Mouse (Mus musculus): ENCODE data around the gene Gpr137. TPM values are rescaled to one million over a fixed set of nuclear protein-coding genes. Genes with fewer than 3 reads are reported as not detected.

Gene Gpr137
- polyA plus RNA-seq, 1 experiment: 9.0 TPM

- Histone ChIP-seq H3K9me3 (replicated peaks; ENCODE audit: control insufficient read depth, insufficient read depth, low read length, poor library complexity, severe bottlenecking) (no peaks in the 10 kb centered on the region), H3K27ac (ENCODE audit: insufficient read depth, low read length) (no peak overlapping the region), H3K4me1 (ENCODE audit: control insufficient read depth, insufficient read depth, low read length) (no peaks in the 10 kb centered on the region), H3K9ac (ENCODE audit: low read depth, poor library complexity, severe bottlenecking) (peak overlapping the region; percentile 59), H3K36me3 (ENCODE audit: control insufficient read depth, insufficient read depth, low read length, poor library complexity, severe bottlenecking) (peaks cover 24% of the 10 kb centered on the region), H3K4me3 (ENCODE audit: low read depth, low read length) (peak overlapping the region; percentile 65), H3K27me3 (ENCODE audit: control insufficient read depth, insufficient read depth, low read length, poor library complexity, severe bottlenecking) (no peaks in the 10 kb centered on the region)
- TF ChIP-seq CTCF (IDR thresholded peaks at IDR 0.05; ENCODE audit: low read depth, low read length) (peak; percentile 52), EP300 (IDR thresholded peaks at IDR 0.05; ENCODE audit: insufficient read depth, low read depth, low read length) (no peak)
Measured at GRCm38 (mm10) chr19:6979486-6980380, 37.5 kb upstream of the Gpr137 start.

- peak overlapping the region; percentile 47 for H3K9ac ChIP-seq (ENCODE audit: low read depth, poor library complexity, severe bottlenecking)
- peaks cover 23% of the 10 kb centered on the region for H3K36me3 ChIP-seq (ENCODE audit: control insufficient read depth, insufficient read depth, low read length, poor library complexity, severe bottlenecking)
- no peaks in the 10 kb centered on the region for H3K9me3 ChIP-seq (replicated peaks; ENCODE audit: control insufficient read depth, insufficient read depth, low read length, poor library complexity, severe bottlenecking)
- no peak overlapping the region for H3K27ac ChIP-seq (ENCODE audit: insufficient read depth, low read length)
- H3K27me3 ChIP-seq (ENCODE audit: control insufficient read depth, insufficient read depth, low read length, poor library complexity, severe bottlenecking): no peaks in the 10 kb centered on the region
- TF ChIP-seq POLR2A (IDR thresholded peaks at IDR 0.05; ENCODE audit: insufficient read depth, low read length) (no peak), EP300 (IDR thresholded peaks at IDR 0.05; ENCODE audit: insufficient read depth, low read depth, low read length) (no peak), CTCF (IDR thresholded peaks at IDR 0.05; ENCODE audit: low read depth, low read length) (no peak)
- peak overlapping the region; percentile 64 for H3K4me3 ChIP-seq (ENCODE audit: low read depth, low read length)
- H3K4me1 ChIP-seq (ENCODE audit: control insufficient read depth, insufficient read depth, low read length): no peaks in the 10 kb centered on the region
Measured at GRCm38 (mm10) chr19:6979001-6979479, 36.8 kb upstream of the Gpr137 start.

- Histone ChIP-seq H3K4me1 (ENCODE audit: control insufficient read depth, insufficient read depth, low read length) (no peaks in the 10 kb centered on the region), H3K9ac (ENCODE audit: low read depth, poor library complexity, severe bottlenecking) (peak overlapping the region; percentile 47; the same call in 1 of the 2 replicates), H3K9me3 (replicated peaks; ENCODE audit: control insufficient read depth, insufficient read depth, low read length, poor library complexity, severe bottlenecking) (no peaks in the 10 kb centered on the region), H3K36me3 (ENCODE audit: control insufficient read depth, insufficient read depth, low read length, poor library complexity, severe bottlenecking) (peaks cover 23% of the 10 kb centered on the region), H3K4me3 (ENCODE audit: low read depth, low read length) (peak overlapping the region; percentile 64), H3K27me3 (ENCODE audit: control insufficient read depth, insufficient read depth, low read length, poor library complexity, severe bottlenecking) (no peaks in the 10 kb centered on the region), H3K27ac (ENCODE audit: insufficient read depth, low read length) (no peak overlapping the region)
- TF ChIP-seq CTCF (IDR thresholded peaks at IDR 0.05; ENCODE audit: low read depth, low read length) (no peak), EP300 (IDR thresholded peaks at IDR 0.05; ENCODE audit: insufficient read depth, low read depth, low read length) (no peak), POLR2A (IDR thresholded peaks at IDR 0.05; ENCODE audit: insufficient read depth, low read length) (no peak)
Measured at GRCm38 (mm10) chr19:6978639-6978974, 36.3 kb upstream of the Gpr137 start.

- Histone ChIP-seq H3K27ac (ENCODE audit: insufficient read depth, low read length) (no peak overlapping the region), H3K4me3 (ENCODE audit: low read depth, low read length) (no peak overlapping the region), H3K27me3 (ENCODE audit: control insufficient read depth, insufficient read depth, low read length, poor library complexity, severe bottlenecking) (no peaks in the 10 kb centered on the region), H3K9me3 (replicated peaks; ENCODE audit: control insufficient read depth, insufficient read depth, low read length, poor library complexity, severe bottlenecking) (no peaks in the 10 kb centered on the region), H3K9ac (ENCODE audit: low read depth, poor library complexity, severe bottlenecking) (0 out of 2 replicates have a peak overlapping the region, but pooled peaks have one; percentile 47), H3K36me3 (ENCODE audit: control insufficient read depth, insufficient read depth, low read length, poor library complexity, severe bottlenecking) (peaks cover 23% of the 10 kb centered on the region), H3K4me1 (ENCODE audit: control insufficient read depth, insufficient read depth, low read length) (no peaks in the 10 kb centered on the region)
- no peak for TF ChIP-seq POLR2A (IDR thresholded peaks at IDR 0.05; ENCODE audit: insufficient read depth, low read length)
- TF ChIP-seq EP300 (IDR thresholded peaks at IDR 0.05; ENCODE audit: insufficient read depth, low read depth, low read length): no peak
- TF ChIP-seq CTCF (IDR thresholded peaks at IDR 0.05; ENCODE audit: low read depth, low read length): no peak
Measured at GRCm38 (mm10) chr19:6977759-6978638, 35.7 kb upstream of the Gpr137 start.

- H3K9me3 ChIP-seq (replicated peaks; ENCODE audit: control insufficient read depth, insufficient read depth, low read length, poor library complexity, severe bottlenecking): no peaks in the 10 kb centered on the region
- no peaks in the 10 kb centered on the region for H3K27me3 ChIP-seq (ENCODE audit: control insufficient read depth, insufficient read depth, low read length, poor library complexity, severe bottlenecking)
- peaks cover 14% of the 10 kb centered on the region for H3K36me3 ChIP-seq (ENCODE audit: control insufficient read depth, insufficient read depth, low read length, poor library complexity, severe bottlenecking)
- H3K4me1 ChIP-seq (ENCODE audit: control insufficient read depth, insufficient read depth, low read length): peaks cover 7% of the 10 kb centered on the region
- no peak for TF ChIP-seq CTCF (IDR thresholded peaks at IDR 0.05; ENCODE audit: low read depth, low read length)
- TF ChIP-seq POLR2A (IDR thresholded peaks at IDR 0.05; ENCODE audit: insufficient read depth, low read length): no peak
- TF ChIP-seq EP300 (IDR thresholded peaks at IDR 0.05; ENCODE audit: insufficient read depth, low read depth, low read length): no peak
- H3K9ac ChIP-seq (ENCODE audit: low read depth, poor library complexity, severe bottlenecking): peak within 1 kb of the TSS; percentile 41
- H3K4me3 ChIP-seq (ENCODE audit: low read depth, low read length): peak within 1 kb of the TSS; percentile 76
- peak within 1 kb of the TSS; percentile 42 for H3K27ac ChIP-seq (ENCODE audit: insufficient read depth, low read length)
Measured at GRCm38 (mm10) chr19:6975537-6976521, 33.5 kb upstream of the Gpr137 start, which contains the start of gene Plcb3. TSS of gene Plcb3 (minus strand) at chr19:6976470.
